Mouse (Mus musculus): ENCODE measurements at regions not wholly inside any gene's neighbourhood (a gene's known extent, or its start where the extent isn't known, plus 50 kb on each side); places are given as distances from the start of the nearest gene placed in this dataset.

DNA sequence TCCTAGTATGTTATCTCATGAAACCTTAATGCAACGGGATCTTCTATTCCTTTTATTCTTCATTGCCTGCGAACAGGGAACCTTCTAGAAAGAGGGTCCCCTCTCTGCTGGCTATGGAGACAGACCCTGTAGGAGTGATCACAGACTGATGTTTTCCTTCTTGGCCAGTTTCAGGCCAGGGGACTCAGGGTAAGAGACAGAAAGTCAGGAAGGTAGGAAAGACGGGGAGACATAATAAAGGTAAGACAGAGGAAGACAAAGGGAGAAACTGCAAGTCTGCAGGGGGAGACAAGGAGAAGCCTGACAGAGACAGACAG lies 56.4 kb downstream of the Tmem121 start:
- TF ChIP-seq GATA1 (IDR thresholded peaks at IDR 0.05; ENCODE audit: borderline replicate concordance, low read length) (no peak), FLI1 (IDR thresholded peaks at IDR 0.05; ENCODE audit: low read length) (no peak)
